Mouse (Mus musculus) myocyte (in vitro differentiated cells): ENCODE data around the gene Cysrt1. TPM values are rescaled to one million over a fixed set of nuclear protein-coding genes. Genes with fewer than 3 reads are reported as not detected.

Source experiments
- H3K27me3 ChIP-seq: one replicate; pipeline ENCODE4 v1.6.1; 2011; ENCODE audit not compliant: control insufficient read depth, insufficient read depth, insufficient read length
- H3K36me3 ChIP-seq: one replicate; pipeline ENCODE4 v1.6.1; 2011; ENCODE audit not compliant: control insufficient read depth, insufficient read depth
- H3K4me2 ChIP-seq: one replicate; pipeline ENCODE4 v1.6.1; 2011; ENCODE audit warnings: low read depth, control low read depth
- H3K4me3 ChIP-seq: one replicate; pipeline ENCODE4 v1.5.1; 2011; ENCODE audit warnings: mild to moderate bottlenecking, control low read depth, moderate library complexity
- H3K79me2 ChIP-seq: one replicate; pipeline ENCODE4 v1.6.1; 2011; ENCODE audit not compliant: control insufficient read depth, insufficient read depth
- H3ac ChIP-seq: one replicate; pipeline ENCODE4 v1.6.1; 2011; ENCODE audit not compliant: control insufficient read depth, insufficient read length
- CEBPB ChIP-seq: IDR thresholded peaks from 2 replicates; pipeline ENCODE4 v1.6.1; 2011; ENCODE audit warnings: mild to moderate bottlenecking, moderate library complexity; ENCODE audit not compliant: poor library complexity, insufficient read depth, severe bottlenecking
- E2F4 ChIP-seq: IDR thresholded peaks from one replicate; pipeline ENCODE4 v1.6.1; 2011; ENCODE audit warnings: mild to moderate bottlenecking, control low read depth, moderate library complexity; ENCODE audit not compliant: insufficient read depth
- MAX ChIP-seq: IDR thresholded peaks from one replicate; pipeline ENCODE4 v1.6.1; 2011; ENCODE audit warnings: low read depth, mild to moderate bottlenecking, control low read depth
- MYOD1 ChIP-seq, 3 experiments: IDR thresholded peaks; one replicate each; pipeline ENCODE4 v1.6.1; 2011; ENCODE audit warnings: control low read depth in 2 of 3, low read depth in 2 of 3, mild to moderate bottlenecking in 2 of 3, moderate library complexity in 1 of 3; ENCODE audit not compliant: insufficient read length in 2 of 3, control insufficient read depth in 1 of 3
- MYOG ChIP-seq, 3 experiments: IDR thresholded peaks; one replicate each; pipeline ENCODE4 v1.6.1; 2011; ENCODE audit warnings: control low read depth in 2 of 3, low read depth in 2 of 3, mild to moderate bottlenecking in 2 of 3; ENCODE audit not compliant: insufficient read length in 2 of 3, control insufficient read depth in 1 of 3, insufficient read depth in 1 of 3
- POLR2A ChIP-seq: IDR thresholded peaks from one replicate; pipeline ENCODE4 v1.6.1; 2011; ENCODE audit warnings: low read depth, mild to moderate bottlenecking, control low read depth, moderate library complexity; ENCODE audit not compliant: insufficient read length
- POLR2AphosphoS2 ChIP-seq: IDR thresholded peaks from one replicate; pipeline ENCODE4 v1.6.1; 2011; ENCODE audit warnings: low read depth, control low read depth; ENCODE audit not compliant: insufficient read length
- REST ChIP-seq: IDR thresholded peaks from one replicate; pipeline ENCODE4 v1.6.1; 2011; ENCODE audit warnings: mild to moderate bottlenecking, control low read depth, moderate library complexity; ENCODE audit not compliant: insufficient read depth, insufficient read length
- SRF ChIP-seq: IDR thresholded peaks from one replicate; pipeline ENCODE4 v1.6.1; 2011; ENCODE audit warnings: low read depth; ENCODE audit not compliant: control insufficient read depth, insufficient read length
- TCF12 ChIP-seq: IDR thresholded peaks from one replicate; pipeline ENCODE4 v1.6.1; 2011; ENCODE audit warnings: mild to moderate bottlenecking, control low read depth; ENCODE audit not compliant: poor library complexity, insufficient read depth, severe bottlenecking
- TCF3 ChIP-seq: IDR thresholded peaks from one replicate; pipeline ENCODE4 v1.6.1; 2011; ENCODE audit warnings: low read depth, control low read depth; ENCODE audit not compliant: insufficient read length
- USF1 ChIP-seq: IDR thresholded peaks from one replicate; pipeline ENCODE4 v1.6.1; 2011; ENCODE audit warnings: low read depth, mild to moderate bottlenecking, control low read depth, moderate library complexity
- polyA plus RNA-seq: library from polyadenylated mRNA; unstranded; fragments of >200 nt; fragmentation: generic; extraction: Trizol; gene quantifications from one replicate; pipeline ENCODE4 v1.2.1, GENCODE M21; 2012; ENCODE audit warnings: missing spikeins

Gene Cysrt1
- polyA plus RNA-seq, 1 experiment, result not detected

- Histone ChIP-seq H3K36me3 (peaks cover 18% of the 10 kb centered on the region), H3ac (no peak overlapping the region), H3K4me2 (peak overlapping the region; percentile 93), H3K27me3 (peaks cover 31% of the 10 kb centered on the region), H3K79me2 (no peaks in the 10 kb centered on the region), H3K4me3 (no peak overlapping the region)
- TF ChIP-seq TCF3, result no peak
- TF ChIP-seq TCF12, result no peak
- no peak for TF ChIP-seq SRF
- no peak for TF ChIP-seq MYOD1 (IDR thresholded peaks at IDR 0.05; ENCODE audit: control insufficient read depth in 1 of 3, insufficient read length in 2 of 3, low read depth in 2 of 3)
- TF ChIP-seq REST, result no peak
- TF ChIP-seq CEBPB, result no peak
Measured at GRCm38 (mm10) chr2:25288734-25289345, 46.6 kb upstream of the Cysrt1 start.

DNA sequence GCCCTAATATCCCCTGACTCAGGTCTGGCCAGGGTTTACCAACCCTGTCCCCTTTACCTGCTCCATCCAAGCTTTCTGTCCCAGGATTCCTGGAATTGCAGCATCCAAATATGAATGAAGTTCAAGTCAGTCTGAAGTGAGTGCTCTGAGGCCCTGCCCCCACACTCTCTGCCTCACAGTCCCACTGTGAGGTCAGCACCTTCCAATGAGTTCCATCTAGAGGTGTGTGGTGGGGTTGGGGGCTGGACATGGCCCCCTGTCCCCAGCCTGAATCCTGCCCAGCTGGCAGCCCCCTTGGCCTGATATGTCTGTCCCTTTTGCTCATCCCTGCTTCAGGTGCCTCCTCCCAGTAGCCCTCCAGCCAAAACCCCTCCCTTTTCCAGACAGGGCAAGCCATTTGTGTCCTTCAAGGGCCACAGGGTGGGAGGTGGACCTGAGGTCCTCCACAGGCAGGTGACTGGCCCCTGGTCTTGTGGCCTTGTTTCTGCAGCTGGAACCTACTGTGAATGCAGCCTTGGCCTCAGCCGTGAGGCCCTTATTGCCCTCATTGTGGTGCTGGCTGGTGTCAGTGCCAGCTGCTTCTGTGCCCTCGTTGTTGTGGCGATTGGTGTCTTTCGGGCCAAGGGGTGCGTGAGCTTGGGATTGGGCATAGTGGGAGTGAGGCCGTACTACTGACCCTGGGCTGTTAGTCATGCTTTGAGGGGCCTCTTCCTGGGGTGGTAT lies 45.8 kb upstream of the Cysrt1 start, which contains the start of gene Tmem210:
Gene Tmem210, plus strand, starts transcription at position 219 of the 723 bp plus-strand sequence.
- H3K4me2 ChIP-seq, result peak within 1 kb of the TSS; percentile 93
- no peaks in the 10 kb centered on the region for H3K79me2 ChIP-seq
- H3K36me3 ChIP-seq, result peaks cover 18% of the 10 kb centered on the region
- no peak for TF ChIP-seq MYOD1 (IDR thresholded peaks at IDR 0.05; ENCODE audit: control insufficient read depth in 1 of 3, insufficient read length in 2 of 3, low read depth in 2 of 3)
- no peak for TF ChIP-seq REST
- no peak for TF ChIP-seq POLR2A
- TF ChIP-seq MYOG (IDR thresholded peaks at IDR 0.05; ENCODE audit: control insufficient read depth in 1 of 3, insufficient read depth in 1 of 3, insufficient read length in 2 of 3, low read depth in 2 of 3), result no peak
- no peak for TF ChIP-seq E2F4
- TF ChIP-seq CEBPB, result no peak
- no peak for TF ChIP-seq POLR2AphosphoS2
- no peak for TF ChIP-seq MAX
- TF ChIP-seq SRF, result no peak
- no peak for TF ChIP-seq TCF12
- TF ChIP-seq USF1, result no peak
- TF ChIP-seq TCF3, result no peak
- H3K4me3 ChIP-seq, result no peak within 1 kb of the TSS
- no peak within 1 kb of the TSS for H3ac ChIP-seq
- peaks cover 27% of the 10 kb centered on the region for H3K27me3 ChIP-seq

GRCm38 (mm10) chr2:25286837-25287636 lies 44.8 kb upstream of the Cysrt1 start:
- H3K4me2 ChIP-seq, result peak overlapping the region; percentile 27
- H3K79me2 ChIP-seq, result no peaks in the 10 kb centered on the region
- H3K36me3 ChIP-seq, result peaks cover 25% of the 10 kb centered on the region
- H3ac ChIP-seq, result no peak overlapping the region
- H3K27me3 ChIP-seq, result peaks cover 24% of the 10 kb centered on the region
- no peak overlapping the region for H3K4me3 ChIP-seq
- TF ChIP-seq SRF, result no peak
- no peak for TF ChIP-seq MYOD1 (IDR thresholded peaks at IDR 0.05; ENCODE audit: control insufficient read depth in 1 of 3, insufficient read length in 2 of 3, low read depth in 2 of 3)
- peak in 1 of 3 experiments; percentile 73 for TF ChIP-seq MYOG (IDR thresholded peaks at IDR 0.05; ENCODE audit: control insufficient read depth in 1 of 3, insufficient read depth in 1 of 3, insufficient read length in 2 of 3, low read depth in 2 of 3)
- TF ChIP-seq POLR2AphosphoS2, result peak; percentile 24

DNA sequence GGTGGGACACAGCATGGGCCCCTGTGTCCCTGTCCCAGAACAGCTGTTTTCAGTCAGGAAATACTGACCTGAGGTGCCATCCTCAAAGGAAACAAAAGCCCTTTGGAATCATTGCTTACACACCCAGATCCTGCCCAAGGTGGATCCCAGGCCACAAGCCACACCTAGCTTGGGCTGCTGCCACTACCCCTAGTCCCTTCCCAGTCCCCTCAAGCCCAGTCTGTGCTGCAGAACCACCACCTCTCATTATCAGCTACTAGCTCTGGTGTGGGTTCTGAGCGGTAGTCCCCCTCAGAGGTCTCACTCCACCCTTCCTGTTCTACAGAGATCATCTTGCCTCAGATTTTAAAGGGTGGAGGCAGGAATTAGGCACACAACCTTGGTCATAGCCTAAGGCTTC lies 44.1 kb upstream of the Cysrt1 start:
- Histone ChIP-seq H3K4me3 (no peak overlapping the region), H3K79me2 (no peaks in the 10 kb centered on the region), H3K4me2 (no peak overlapping the region), H3ac (no peak overlapping the region), H3K36me3 (peaks cover 27% of the 10 kb centered on the region), H3K27me3 (peaks cover 17% of the 10 kb centered on the region)
- TF ChIP-seq MYOD1 (IDR thresholded peaks at IDR 0.05; ENCODE audit: control insufficient read depth in 1 of 3, insufficient read length in 2 of 3, low read depth in 2 of 3), result no peak
- TF ChIP-seq E2F4, result no peak
- TF ChIP-seq MYOG (IDR thresholded peaks at IDR 0.05; ENCODE audit: control insufficient read depth in 1 of 3, insufficient read depth in 1 of 3, insufficient read length in 2 of 3, low read depth in 2 of 3), result peak in 1 of 3 experiments; percentile 45

DNA sequence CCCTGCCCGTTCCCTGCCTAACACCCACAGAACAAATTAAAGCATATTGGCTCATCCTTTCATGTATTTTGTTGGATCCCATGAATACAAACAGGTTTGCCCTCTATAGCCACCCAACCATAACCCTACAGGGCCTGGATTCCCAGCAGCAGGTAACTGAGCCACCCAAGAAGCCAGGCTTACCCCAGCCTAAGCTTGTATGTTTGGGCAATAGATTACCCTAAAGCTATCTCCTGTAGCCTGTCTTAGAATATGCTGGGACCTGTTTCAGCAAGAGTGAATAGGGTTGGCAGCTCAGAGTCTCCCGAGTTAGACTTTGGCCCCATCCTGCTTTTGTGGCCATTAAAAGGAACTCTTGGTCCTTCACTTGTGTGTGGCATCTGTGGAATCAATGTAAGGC lies 43.3 kb upstream of the Cysrt1 start:
- TF ChIP-seq USF1 (no peak), REST (no peak), TCF3 (no peak), SRF (no peak), MYOD1 (IDR thresholded peaks at IDR 0.05; ENCODE audit: control insufficient read depth in 1 of 3, insufficient read length in 2 of 3, low read depth in 2 of 3) (no peak), CEBPB (no peak), TCF12 (no peak), POLR2AphosphoS2 (no peak)
- Histone ChIP-seq H3K36me3 (peaks cover 27% of the 10 kb centered on the region), H3K79me2 (no peaks in the 10 kb centered on the region), H3ac (no peak overlapping the region), H3K4me3 (no peak overlapping the region), H3K27me3 (peaks cover 9% of the 10 kb centered on the region), H3K4me2 (no peak overlapping the region)
